Mouse (Mus musculus) erythroblast, adult 5-6 weeks (primary cell): ENCODE measurements around the gene Krt4. TPM values are rescaled to one million over a fixed set of nuclear protein-coding genes. Genes with fewer than 3 reads are reported as not detected.

Experiments
- ATAC-seq: replicated peaks from 2 replicates; pipeline ENCODE4 v1.8.0; 2016; ENCODE audit warnings: moderate number of reproducible peaks, mild to moderate bottlenecking, moderate TSS enrichment, inconsistent platforms; ENCODE audit not compliant: poor library complexity, low FRiP score, severe bottlenecking
- total RNA-seq, 2 experiments: library from RNA; stranded (forward) in 1 of 2; stranded (reverse) in 1 of 2; fragments of 150-400 nt in 1 of 2; fragments of 200-764, 138-1000 nt in 1 of 2; gene quantifications; 2 replicates each; pipeline versions ENCODE4 v1.2.3 to v1.2.4; 2015 to 2017; ENCODE audit warnings: low replicate concordance in 2 of 2

The Krt4 gene
- total RNA-seq, 2 experiments from 2014 or later: not detected

- no peak for ATAC-seq
These were observed 22.1 kb downstream of the Krt4 start for GRCm38 (mm10) chr15:101902171-101903149.

DNA sequence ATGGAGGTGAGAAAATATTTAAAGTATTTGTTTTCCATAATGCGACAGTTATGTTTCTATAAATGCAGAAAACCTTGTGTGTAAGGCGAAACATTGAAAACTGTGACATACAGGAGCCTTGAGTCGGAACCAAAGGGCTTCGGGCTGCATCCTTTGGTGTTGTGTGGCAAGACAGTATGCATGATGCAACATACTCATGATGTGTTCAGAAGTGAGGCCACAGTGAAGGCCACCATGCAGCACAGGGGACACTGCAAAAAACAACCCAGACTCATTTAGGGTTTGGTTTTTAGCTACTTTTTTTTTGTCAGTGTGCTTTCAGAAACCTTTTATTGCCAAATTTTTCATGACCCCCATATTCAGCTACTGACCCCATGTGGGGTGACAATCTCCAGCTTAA is 29.3 kb downstream of the Krt4 start:
- ATAC-seq: no peak

DNA sequence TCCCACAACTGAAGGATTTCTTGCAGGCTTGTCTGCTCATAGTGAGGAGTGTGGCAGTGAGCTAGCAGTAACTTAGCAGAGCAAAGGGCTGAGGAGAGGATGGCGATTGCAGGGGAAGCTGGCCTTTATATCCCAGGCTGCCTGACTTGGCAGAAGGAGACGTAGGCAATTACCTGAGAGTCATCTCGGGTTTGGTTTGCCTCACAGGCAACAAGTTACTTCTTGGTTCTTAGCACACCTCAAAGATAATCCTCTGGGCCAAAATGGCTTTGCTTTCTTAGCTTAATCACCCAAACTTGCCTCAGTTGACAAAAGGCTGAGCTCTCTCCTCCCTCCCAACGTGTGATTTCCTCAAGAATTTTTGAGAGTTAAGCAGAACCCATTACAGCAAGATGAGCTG is 31.7 kb downstream of the Krt4 start, which contains the start of gene Krt76:
TSS of gene Krt76 (minus strand) at position 101 of the 400 bp plus-strand sequence.
- no peak for ATAC-seq

- no peak for ATAC-seq
These were observed 44.8 kb downstream of the Krt4 start for GRCm38 (mm10) chr15:101879776-101880175.

- no peak for ATAC-seq
These were observed 46.5 kb downstream of the Krt4 start for GRCm38 (mm10) chr15:101878041-101878440.

DNA sequence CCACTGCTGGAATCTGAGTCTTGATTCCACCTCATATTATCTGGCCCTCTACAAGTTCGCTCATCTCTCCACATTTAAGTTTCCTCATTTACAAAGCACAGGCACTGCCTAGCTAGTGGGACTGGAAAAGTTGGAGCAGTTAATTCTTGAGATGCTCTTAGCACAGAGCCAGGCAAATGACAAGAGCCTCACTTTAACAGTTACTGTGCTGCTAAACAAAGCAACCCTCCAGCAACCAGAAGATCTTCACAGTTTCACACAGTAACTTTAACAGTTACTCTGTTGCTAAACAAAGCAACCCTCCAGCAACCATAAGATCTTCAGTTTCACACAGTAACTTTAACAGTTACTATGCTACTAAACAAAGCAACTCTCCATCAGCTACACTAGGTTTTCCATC is 50.2 kb downstream of the Krt4 start:
- no peak for ATAC-seq

DNA sequence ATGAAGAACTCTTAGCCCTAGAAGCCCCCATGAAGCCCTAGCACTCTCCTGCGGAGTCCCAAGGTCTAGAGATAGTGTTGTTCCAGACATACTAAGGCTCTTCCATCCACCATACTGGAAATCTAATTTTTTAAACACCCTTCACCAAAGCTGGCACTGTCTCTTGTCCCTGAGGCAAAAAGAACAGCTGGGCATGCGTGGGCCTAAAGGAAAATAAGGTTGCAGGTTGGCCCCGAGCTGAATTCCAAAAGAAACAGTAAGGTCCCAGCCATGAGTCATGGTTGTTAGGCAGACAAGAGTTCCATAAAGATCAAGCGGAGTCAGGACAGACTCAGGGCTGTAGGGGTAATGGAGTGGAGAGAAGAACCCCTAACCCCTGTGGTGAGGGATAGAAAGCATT is 51.3 kb downstream of the Krt4 start:
- ATAC-seq: no peak

GRCm38 (mm10) chr15:101869431-101869830 is 55.1 kb downstream of the Krt4 start, which contains the start of gene Krt77:
TSS of gene Krt77 (minus strand) at chr15:101869705.
- no peak for ATAC-seq

Other genes starting within 250 kb of the Krt4 start
- not detected in 2 replicates for gene Krt6b, start 244.4 kb downstream of the Krt4 start, total RNA-seq (2015; ENCODE audit: low replicate concordance)
- gene Krt6b, start 244.4 kb downstream of the Krt4 start, total RNA-seq (2017; ENCODE audit: low replicate concordance): not detected in 2 replicates
- gene Krt6a, start 230.4 kb downstream of the Krt4 start, total RNA-seq (2015; ENCODE audit: low replicate concordance): not detected in 2 replicates
- not detected in 2 replicates for gene Krt6a, start 230.4 kb downstream of the Krt4 start, total RNA-seq (2017; ENCODE audit: low replicate concordance)
- not detected in 2 replicates for gene Krt5, start 211.8 kb downstream of the Krt4 start, total RNA-seq (2015; ENCODE audit: low replicate concordance)
- gene Krt5, start 211.8 kb downstream of the Krt4 start, total RNA-seq (2017; ENCODE audit: low replicate concordance): not detected in 2 replicates
- gene Krt71, start 181.6 kb downstream of the Krt4 start, total RNA-seq (2015; ENCODE audit: low replicate concordance): not detected in 2 replicates
- gene Krt71, start 181.6 kb downstream of the Krt4 start, total RNA-seq (2017; ENCODE audit: low replicate concordance): 0.14 TPM in 1 of 2 replicates, not detected in the other
- gene Krt72, start 138.3 kb downstream of the Krt4 start, total RNA-seq (2015; ENCODE audit: low replicate concordance): not detected in 2 replicates
- not detected in 2 replicates for gene Krt72, start 138.3 kb downstream of the Krt4 start, total RNA-seq (2017; ENCODE audit: low replicate concordance)
- gene Krt73, start 122.4 kb downstream of the Krt4 start, total RNA-seq (2015; ENCODE audit: low replicate concordance): not detected in 2 replicates
- gene Krt73, start 122.4 kb downstream of the Krt4 start, total RNA-seq (2017; ENCODE audit: low replicate concordance): not detected in 2 replicates
- not detected in 2 replicates for gene Krt2, start 106.6 kb downstream of the Krt4 start, total RNA-seq (2015; ENCODE audit: low replicate concordance)
- not detected in 2 replicates for gene Krt2, start 106.6 kb downstream of the Krt4 start, total RNA-seq (2017; ENCODE audit: low replicate concordance)
- gene Krt1, start 73.9 kb downstream of the Krt4 start, total RNA-seq (2015; ENCODE audit: low replicate concordance): not detected in 2 replicates
- not detected in 2 replicates for gene Krt1, start 73.9 kb downstream of the Krt4 start, total RNA-seq (2017; ENCODE audit: low replicate concordance)
- gene Krt77, start 55.0 kb downstream of the Krt4 start, total RNA-seq (2015; ENCODE audit: low replicate concordance): not detected in 2 replicates
- gene Krt77, start 55.0 kb downstream of the Krt4 start, total RNA-seq (2017; ENCODE audit: low replicate concordance): not detected in 2 replicates
- gene Krt76, start 31.8 kb downstream of the Krt4 start, total RNA-seq (2015; ENCODE audit: low replicate concordance): not detected in 2 replicates
- not detected in 2 replicates for gene Krt76, start 31.8 kb downstream of the Krt4 start, total RNA-seq (2017; ENCODE audit: low replicate concordance)
- gene Krt79, start 15.6 kb upstream of the Krt4 start, total RNA-seq (2015; ENCODE audit: low replicate concordance): not detected in 2 replicates
- gene Krt79, start 15.6 kb upstream of the Krt4 start, total RNA-seq (2017; ENCODE audit: low replicate concordance): not detected in 2 replicates
- gene Krt78, start 29.6 kb upstream of the Krt4 start, total RNA-seq (2015; ENCODE audit: low replicate concordance): not detected in 2 replicates
- gene Krt78, start 29.6 kb upstream of the Krt4 start, total RNA-seq (2017; ENCODE audit: low replicate concordance): not detected in 2 replicates
- not detected in 2 replicates for gene Krt8, start 79.7 kb upstream of the Krt4 start, total RNA-seq (2015; ENCODE audit: low replicate concordance)
- not detected in 2 replicates for gene Krt8, start 79.7 kb upstream of the Krt4 start, total RNA-seq (2017; ENCODE audit: low replicate concordance)
- gene Krt18, start 103.4 kb upstream of the Krt4 start, total RNA-seq (2015; ENCODE audit: low replicate concordance): 2.3 TPM in 1 of 2 replicates, not detected in the other
- gene Krt18, start 103.4 kb upstream of the Krt4 start, total RNA-seq (2017; ENCODE audit: low replicate concordance): 2.8 TPM in 1 of 2 replicates, not detected in the other
- gene Eif4b, start 149.0 kb upstream of the Krt4 start, total RNA-seq (2015; ENCODE audit: low replicate concordance): 35.4 and 35.9 TPM in 2 replicates
- 58.0 and 81.1 TPM in 2 replicates for gene Eif4b, start 149.0 kb upstream of the Krt4 start, total RNA-seq (2017; ENCODE audit: low replicate concordance)
- gene Tns2, start 175.7 kb upstream of the Krt4 start, total RNA-seq (2015; ENCODE audit: low replicate concordance): not detected in 2 replicates
- not detected in 2 replicates for gene Tns2, start 175.7 kb upstream of the Krt4 start, total RNA-seq (2017; ENCODE audit: low replicate concordance)
- gene Spryd3, start 211.5 kb upstream of the Krt4 start, total RNA-seq (2015; ENCODE audit: low replicate concordance): 3.8 TPM in 1 of 2 replicates, not detected in the other
- gene Spryd3, start 211.5 kb upstream of the Krt4 start, total RNA-seq (2017; ENCODE audit: low replicate concordance): 2.1 and 4.7 TPM in 2 replicates
- gene Igfbp6, start 219.6 kb upstream of the Krt4 start, total RNA-seq (2015; ENCODE audit: low replicate concordance): 1.5 TPM in 1 of 2 replicates, not detected in the other
- not detected in 2 replicates for gene Igfbp6, start 219.6 kb upstream of the Krt4 start, total RNA-seq (2017; ENCODE audit: low replicate concordance)
- 1.0 TPM in 1 of 2 replicates, not detected in the other for gene Soat2, start 225.8 kb upstream of the Krt4 start, total RNA-seq (2015; ENCODE audit: low replicate concordance)
- gene Soat2, start 225.8 kb upstream of the Krt4 start, total RNA-seq (2017; ENCODE audit: low replicate concordance): 1.5 and 1.8 TPM in 2 replicates